Mouse (Mus musculus): Measurements from ENCODE around the gene Nkx1-1.

Gene Nkx1-1

DNA sequence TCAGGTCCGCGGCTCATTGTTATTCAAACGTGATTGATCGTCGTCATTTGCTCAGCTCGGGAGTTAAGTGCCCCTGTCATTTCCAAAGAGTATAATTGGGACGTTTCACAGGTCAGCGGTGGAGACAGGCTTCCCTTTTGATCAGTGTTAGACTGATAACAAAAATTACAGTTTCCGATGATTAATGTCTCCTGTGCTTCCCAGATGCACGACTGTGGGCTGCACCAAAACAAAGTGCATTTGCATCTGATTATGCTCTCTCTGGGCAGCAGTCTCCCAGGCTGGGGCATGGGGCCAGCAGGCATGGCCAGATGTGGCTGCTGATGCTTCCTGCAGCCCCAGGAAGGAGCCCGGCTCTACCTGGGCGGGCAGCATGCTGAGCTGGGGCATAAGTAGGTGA, 33.0 kb downstream of the Nkx1-1 start:
- no peak for DNase-seq

DNA sequence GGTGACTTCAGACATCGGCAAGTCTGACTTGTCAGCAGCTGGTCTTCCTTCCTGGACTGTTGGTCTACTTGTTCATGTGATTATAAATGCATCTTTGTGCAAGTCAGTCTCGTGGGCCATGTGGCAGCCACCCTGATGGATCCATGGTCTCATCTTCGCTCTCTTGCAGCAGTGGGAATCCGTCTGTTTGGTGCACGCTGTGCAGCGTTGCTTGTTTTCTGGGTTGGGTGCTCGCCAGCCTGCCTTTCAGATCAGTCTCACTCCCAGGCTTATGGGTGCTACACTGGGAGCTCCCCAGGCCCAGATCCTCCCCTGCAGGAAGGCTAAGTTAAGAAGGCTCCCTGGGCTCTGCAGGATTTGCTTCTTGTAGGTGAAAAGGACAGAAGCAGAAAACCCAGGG, 36.9 kb downstream of the Nkx1-1 start:
- no peak for DNase-seq

DNA sequence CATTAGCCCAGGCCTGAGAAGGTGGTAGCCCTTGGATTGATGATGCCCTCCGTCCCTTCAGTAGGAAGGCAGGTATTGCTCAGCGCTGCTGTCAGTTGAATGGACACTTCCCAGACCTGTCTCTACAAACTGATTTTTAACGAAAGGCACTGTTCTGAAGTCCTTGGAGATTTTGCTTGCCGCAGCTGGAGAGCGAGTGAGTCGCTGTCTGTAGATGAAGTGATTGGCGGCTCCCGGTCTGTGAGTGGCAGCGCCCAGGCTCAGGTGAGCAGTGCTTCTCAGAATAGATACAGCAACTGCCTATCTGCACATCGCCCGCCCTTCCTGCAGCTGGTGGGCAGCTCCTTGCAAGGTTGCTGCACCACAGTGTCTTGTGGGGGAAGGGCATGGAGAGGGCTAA, 38.1 kb downstream of the Nkx1-1 start:
- no peak for DNase-seq

DNA sequence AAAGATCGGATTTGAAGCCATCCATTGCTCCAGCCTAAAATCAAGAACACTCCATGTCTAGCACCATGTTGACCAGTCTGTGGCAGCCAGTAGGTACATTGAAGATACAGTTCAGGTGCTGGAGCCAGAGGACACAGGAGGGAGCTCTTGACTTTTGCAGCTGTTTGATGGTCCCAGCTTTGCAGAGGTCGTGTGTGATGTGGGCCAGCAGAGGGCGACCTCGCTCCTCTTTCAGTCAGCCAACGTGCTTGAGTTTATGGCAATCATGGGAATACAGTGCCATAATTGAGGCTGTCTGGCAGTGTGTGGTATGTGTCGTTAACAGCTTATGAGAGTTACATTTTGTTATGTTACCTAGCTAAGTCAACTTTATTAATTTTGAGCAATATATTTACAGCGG, 40.0 kb downstream of the Nkx1-1 start:
- DNase-seq, result peak; percentile 71 to 79

DNA sequence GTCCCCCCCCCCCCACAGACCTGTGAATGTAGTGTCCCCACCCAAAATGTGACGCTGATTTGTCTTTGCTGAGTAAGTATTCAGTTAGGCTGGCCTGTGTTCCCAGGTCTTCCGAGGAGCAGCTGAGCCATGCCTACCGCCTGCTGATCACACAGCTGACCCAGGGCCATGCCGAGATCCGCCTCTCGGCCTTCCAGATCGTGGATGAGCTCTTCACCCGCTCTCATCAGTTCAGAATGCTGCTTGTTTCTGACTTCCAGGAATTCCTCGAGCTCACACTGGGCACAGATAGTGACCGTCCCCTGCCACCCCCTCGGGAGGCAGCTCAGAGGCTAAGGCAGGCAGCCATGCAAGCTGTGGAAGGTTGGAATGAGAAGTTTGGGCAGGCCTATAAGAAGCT, 46.2 kb downstream of the Nkx1-1 start:
- DNase-seq, result no peak

All from lung, postnatal 4 days (tissue).